Mouse (Mus musculus) adrenal gland, adult 18-20 months (tissue): Measurements from ENCODE around the gene Arfgap3. TPM values are rescaled to one million over a fixed set of nuclear protein-coding genes. Genes with fewer than 3 reads are reported as not detected.
"Not testable (repeated sequence)": the region's sequence is repeated elsewhere in the genome, so short reads cannot be mapped to it uniquely, and the experiment has no call there.

Experiments
- DNase-seq, 2 experiments: peaks; one replicate each; pipeline ENCODE4 v3.0.0; 2021 to 2022; ENCODE audit warnings: low spot score in 2 of 2
- total RNA-seq, 2 experiments: library from RNA; stranded (reverse); gene quantifications; 1 replicate in 1 of 2; 2 replicates in 1 of 2; pipeline ENCODE4 v1.2.3; 2021

Gene Arfgap3
- total RNA-seq, 2 experiments from 2014 or later, result 22.1 to 24.5 TPM

DNA sequence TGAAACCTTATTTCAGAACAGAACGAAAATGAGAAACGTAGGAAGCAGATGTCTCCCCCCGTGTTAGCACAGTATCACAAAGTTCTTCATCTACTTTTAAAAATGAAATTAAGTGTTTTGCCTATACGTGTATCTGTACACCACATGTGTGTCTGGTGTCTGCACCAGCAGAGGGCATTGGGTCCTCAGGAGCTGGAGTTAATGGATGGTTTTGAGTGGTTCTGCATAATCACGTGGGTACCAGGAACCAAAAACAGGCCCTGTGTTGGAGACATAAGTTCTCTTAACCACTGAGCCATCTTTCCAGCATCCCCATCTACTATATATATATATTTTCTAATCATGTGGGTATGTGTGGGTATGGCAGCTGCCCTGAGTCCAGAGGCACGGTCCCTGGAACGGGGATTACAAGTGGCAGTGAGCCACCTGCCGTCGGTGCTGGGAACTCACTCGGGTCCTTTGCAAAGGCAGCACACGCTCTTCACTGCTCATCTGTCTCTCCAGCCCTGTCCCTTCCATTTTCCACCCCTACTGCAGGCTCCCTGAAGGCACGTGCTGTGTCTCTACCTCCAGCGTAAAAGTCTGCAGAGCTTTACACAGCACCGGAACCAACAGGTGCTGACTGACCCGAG, 4.0 kb downstream of the Arfgap3 start:
- DNase-seq, result no peak

DNA sequence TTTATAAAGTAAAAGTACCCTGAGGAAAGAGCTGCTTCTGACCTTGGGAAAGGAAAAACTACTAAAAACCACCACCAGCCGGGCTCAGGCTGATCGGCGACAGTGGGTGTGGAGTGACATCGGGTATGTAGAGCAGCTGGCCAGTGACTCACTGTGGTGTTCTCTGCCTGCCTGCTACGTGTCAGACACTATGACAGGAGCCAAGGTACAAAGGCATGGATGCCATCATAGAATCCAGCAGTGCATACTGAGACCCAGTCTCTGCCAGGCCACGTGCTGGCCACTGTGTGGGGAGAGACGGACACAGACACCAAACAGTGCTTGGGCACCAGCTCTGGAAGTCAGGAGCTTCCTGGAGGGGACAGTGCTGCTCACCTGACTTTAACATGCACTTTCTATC, 5.1 kb downstream of the Arfgap3 start:
- DNase-seq, result peak in 1 of 2 experiments; percentile 30

DNA sequence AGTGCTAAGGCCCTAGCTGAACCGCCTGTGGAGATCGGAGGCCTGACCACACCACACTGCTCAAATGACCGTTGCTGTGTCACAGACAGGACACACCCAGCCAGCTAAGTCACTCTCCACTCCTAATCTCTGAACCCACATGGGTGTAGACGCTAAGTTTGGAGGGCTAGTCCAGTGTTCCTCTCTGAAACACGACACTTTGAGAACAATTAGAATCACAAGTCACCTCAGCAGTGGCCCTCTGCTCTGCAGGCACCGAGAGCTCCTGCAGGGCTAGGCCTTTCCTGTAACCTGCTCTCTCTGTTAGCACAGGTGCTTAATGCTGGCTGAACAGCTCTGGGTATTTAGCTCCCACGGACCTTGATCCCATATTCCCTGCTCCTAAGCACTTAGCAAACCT, 5.9 kb downstream of the Arfgap3 start:
- DNase-seq, result no peak

DNA sequence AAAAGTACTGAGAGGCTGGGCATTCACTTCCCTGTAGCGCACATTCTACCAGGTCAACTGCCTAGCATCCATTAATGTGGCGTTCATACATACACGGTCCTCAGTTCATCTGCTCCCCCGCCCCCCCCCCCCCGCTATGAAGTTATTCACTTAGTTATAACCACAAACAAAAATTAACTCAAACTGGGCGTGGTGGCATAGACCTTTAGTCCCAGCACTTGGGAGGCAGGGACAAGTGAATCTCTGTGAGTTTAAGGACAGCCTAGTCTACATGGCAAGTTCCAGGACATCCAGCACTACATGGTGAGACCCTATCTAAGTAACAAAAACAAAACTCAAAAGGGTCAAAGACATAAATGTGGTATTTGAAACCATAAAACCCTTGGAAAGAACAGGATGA, 11.1 kb downstream of the Arfgap3 start:
- DNase-seq, result no peak

DNA sequence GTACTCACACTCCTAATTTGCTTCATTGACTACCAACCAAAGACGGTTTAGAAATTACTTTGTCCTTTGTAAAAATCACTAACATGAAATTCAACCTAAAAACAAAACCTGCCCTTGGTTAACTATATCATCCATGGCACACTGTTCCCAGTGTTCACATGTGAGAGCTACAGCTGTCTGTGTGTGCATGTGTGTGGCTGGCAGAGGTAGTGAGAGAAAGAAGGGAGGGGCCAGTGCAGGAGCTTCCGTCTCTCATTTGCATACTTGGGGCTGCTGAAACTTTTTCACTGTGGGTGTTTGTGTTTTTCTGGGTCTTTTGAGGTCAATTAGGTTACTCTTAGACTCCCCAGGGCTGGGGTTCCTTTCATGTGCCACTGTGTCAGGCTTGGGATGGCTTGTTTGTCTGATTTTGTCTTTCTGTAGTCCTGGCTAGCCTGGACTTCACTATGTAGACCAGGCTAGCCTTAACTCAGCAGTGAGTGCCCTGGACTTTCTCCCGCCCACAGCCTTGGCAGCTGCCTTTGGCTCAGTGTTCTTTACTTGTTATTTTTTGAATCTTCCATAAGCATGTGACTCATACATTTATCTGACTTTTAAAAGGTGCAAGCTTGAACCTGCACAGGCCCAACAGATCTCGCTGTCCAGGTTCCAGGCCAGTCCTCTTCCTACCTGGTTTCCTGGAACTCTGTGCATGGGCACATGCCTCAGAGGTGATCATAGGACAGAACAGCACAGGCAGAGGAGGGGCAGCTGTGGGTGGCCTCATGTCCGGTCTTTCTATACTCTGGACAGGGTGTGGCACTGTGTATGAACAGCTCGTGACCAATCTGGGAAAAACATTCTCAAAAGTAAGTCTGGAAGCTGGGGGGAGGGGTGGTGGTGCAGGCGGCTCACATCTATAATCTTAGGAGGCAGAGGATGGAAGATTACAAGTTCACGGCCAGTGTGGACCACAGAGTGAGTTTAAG, 11.9 kb downstream of the Arfgap3 start:
- DNase-seq, result no peak

DNA sequence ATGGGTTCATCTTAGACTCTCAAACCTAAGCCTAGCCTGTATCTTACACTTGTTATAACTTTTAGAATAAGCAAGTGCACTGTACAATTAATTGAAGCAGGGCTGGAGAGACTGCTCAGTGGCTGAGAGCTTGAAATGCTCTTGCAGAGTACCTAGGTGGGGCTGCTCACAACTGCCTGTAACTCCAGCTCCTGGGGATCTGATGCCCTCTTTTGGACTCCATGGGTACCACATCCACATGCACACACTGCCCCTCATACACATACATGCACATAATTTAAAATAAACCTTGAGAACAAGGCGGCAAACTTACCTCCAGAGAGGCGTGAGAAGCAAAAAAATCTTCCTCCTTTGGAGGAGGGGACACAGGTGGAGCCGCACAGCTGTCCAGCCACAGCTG, 17.7 kb downstream of the Arfgap3 start:
- DNase-seq, result no peak

DNA sequence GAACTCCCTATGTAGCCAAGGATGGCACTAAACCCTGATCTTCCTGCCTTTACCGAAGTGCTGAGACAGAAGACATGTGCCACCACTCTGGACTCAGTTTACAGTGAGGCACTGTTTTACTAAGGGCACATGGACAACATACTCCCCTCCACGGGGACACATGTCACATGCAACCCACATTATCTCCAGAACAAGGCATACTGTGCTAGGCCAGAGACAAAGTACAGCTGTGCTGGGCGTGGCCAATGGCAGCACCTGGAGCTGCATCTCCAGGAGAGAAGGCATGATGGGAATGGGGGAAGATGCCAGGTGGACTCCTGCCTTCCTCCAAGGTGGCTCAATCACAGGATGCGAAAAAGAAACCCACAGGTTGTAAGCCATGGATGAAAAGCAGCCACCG, 21.1 kb downstream of the Arfgap3 start:
- no peak for DNase-seq

DNA sequence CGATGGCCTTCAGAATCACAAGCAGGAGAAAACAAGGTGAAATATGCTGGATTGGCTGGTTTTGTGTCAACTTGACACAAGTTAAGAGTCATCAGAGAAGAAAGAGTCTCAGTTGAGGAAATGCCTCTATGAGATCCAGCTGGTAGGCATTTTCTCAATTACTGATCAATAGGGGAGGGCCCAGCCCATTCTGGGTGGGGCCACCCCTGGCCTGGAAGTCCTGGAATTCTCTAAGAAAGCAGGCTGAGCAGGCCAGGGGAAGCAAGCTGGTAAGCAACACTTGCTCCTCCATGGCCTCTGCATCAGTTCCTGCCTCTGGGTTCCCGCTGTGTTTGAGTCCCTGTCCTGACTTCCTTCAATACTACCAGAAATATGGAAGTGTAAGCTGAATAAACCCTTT, 27.0 kb downstream of the Arfgap3 start:
- DNase-seq, result no peak

DNA sequence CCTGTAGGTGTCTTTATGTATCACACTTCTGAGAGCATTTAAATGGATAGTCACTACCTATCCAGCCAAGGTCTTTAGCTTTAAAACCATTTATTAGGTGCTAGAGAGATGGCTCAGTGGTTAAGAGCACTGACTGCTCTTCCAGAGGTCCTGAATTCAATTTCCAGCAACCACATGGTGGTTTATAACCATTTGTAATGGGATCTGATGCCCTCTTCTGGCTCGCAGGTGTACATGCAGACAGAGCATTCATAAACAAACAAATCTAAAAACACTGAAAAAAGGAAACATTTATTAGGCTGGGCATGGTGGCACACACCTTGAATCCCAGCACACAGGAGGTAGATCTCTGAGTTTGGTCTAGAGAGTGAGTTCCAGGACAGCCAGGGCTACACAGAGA, 35.1 kb downstream of the Arfgap3 start:
- no peak for DNase-seq

DNA sequence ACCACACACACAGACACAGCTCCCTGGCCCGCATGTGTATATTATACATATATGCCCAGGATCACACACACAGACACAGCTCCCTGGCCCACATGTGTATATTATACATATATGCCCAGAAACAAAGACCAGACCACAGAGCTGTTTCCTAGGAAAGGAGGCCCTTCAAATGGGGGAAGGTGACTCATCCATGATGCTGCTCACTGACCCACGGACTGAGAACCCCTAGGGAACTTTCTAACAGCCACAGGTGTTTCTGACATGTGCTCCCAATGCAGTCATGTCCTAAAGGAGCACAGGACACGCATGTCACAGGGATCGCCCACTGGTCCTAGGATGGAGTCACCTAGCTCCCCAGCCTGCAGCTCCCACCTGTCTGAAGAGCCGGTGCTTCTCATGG, 40.2 kb downstream of the Arfgap3 start:
- DNase-seq, result no peak

DNA sequence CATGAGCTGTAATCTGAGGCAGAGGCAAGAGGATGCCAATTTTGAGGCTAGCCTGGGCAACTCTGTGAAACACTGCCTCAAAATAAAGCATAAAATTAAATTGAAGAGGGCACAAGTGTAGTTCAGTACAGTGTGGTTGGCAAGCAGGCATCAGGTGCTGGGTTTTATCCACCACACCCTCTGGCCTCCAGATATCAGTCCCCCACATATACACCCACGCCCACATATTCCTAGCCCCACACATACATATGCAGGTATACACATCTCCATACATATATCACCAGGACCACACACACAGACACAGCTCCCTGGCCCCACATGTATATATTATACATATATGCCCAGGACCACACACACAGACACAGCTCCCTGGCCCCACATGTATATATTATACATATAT, 41.3 kb downstream of the Arfgap3 start:
- not testable (repeated sequence) for DNase-seq

DNA sequence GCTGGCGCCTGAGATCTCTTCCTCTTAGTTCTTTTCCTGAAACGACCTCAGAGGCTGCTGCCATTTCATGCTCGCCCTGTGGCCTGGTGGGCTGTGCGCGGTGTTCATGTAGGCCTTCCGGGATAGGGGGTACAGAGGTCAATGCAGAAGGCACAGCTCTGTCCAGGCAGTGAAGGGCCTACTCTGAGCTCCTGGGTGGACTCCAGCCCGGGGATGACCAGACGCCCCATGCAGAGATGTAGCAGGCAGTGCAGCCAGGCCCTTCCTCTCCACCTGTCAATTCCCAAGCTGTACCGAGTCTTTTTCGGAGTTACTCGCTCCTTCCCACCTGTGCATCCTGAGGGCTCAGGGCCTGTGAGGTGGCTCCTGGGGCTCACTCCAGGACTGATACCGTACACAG, 43.9 kb downstream of the Arfgap3 start:
- DNase-seq, result no peak

DNA sequence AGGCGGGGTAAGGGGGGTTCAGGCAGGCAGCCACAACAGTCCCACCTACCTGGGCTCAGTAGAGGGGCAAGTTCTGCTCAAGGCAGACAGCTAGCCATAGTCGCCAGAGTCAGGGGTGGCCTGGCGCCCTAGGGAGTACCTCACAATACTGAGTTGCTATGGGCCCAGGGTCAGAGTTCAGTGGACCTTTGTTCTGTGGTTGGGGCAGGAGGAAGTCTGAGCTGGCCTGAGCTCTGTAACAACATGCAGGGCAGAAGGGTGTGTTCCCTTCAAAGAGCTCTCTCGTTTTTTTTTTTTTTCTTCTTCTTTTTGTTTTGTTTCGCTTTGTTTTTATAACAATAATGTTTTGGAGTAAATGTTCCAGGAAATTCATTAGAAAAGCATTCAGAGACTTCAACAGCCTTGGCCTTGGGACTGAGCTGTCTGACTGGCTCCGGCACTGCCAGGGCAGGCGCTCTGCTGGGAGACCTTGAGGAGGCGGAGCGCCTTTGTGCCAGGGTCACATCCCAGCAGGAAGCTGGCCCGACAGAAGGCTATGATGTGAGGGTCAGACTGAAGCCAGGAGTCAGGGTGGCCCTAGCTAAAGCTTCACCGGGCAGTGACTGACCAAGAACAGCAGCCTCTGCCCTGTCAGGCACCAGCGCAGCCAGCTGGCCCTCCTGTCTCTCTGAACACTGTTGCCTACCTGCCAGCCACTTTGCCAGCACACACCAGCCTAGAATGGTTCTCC, 44.7 kb downstream of the Arfgap3 start:
- peak; percentile 57 to 69 for DNase-seq

DNA sequence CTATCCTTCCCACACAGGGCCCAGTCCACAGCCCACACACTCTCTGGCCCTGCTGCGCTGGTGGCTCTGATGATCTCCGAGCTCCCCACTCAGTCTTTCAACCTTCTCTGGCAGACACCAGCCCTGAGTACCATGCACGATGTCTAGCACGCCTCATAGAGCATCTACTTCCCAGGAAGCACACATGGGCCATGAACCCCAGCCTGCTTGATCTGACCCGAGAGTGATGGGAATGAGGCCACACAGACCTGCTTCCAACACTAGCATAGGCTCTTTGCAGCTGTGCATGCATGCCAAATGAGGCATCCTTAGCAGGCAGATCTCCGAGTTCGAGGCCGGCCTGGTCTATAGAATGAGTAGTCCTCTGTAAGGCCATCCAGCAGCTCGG, 45.2 kb downstream of the Arfgap3 start:
- DNase-seq, result no peak

DNA sequence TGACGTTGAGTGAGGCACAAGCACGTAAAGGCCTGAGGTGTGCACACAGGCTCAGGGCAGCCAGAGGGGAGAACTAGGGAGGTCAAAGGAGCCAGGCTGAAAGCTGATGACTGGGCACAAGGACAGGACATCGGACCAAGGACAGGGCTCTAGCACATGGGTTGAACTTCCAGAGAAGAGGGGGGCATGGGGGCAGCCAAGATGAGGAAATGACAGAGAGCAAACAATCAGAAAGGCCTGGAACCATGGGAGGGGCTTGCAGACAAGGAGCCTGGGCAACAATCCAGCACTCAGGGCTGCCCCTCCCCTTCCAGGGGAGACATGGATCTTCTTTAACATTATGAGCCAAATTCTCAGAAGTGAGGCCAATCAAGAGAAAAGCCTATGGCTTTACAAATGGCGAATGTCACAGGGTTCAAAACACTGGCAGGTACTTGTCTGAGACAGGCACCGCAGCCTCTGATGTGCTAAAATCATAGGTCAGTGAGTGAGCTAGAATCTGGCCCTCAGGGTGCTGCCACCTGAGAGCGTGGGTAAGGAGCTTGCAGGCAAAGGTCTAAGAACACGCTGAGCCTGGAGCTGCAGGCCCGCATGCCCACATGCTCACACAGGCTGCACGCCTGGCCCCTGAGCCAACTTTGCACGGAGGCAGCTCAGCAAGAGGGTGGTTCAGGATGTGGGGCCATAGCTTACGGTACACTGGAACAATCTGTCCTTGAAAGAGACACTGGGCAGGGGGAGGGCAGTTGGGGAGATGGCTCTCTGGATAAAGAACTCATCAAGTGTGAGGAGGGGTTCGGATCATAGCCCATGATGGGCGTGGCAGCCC, 46.2 kb downstream of the Arfgap3 start:
- DNase-seq, result peak in 1 of 2 experiments; percentile 65

DNA sequence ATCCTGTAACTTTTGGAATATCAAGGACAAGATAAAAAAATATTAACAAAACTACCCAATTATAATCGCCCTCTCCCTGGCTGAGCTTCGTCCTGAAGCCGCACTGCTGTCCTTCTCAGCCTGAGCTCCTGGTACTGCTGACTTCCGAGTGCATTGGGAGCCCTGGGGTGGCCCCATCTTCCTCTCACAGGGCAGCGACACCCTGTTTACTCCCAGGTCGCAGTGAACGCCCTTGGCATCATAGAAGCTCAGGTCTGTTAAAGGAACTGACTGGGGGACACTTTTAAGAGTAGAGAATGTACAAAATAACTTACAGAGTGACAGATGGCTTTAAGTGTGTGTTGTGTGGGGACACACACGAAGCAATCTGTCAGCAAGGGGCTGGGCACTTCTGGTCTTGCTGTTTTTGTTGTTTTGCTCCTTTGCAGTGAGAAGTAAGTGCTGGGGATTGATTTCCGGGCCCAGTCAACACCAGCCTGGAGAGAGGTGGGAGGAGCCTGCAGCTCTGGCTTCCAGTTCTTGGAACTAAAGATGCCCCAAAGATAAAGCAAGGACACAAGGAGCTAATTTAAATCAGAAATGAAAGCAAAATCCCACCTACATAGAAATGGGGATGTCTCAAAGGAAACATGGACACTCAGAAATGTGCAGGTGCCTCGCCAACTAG, 50.0 kb downstream of the Arfgap3 start:
- DNase-seq, result no peak

DNA sequence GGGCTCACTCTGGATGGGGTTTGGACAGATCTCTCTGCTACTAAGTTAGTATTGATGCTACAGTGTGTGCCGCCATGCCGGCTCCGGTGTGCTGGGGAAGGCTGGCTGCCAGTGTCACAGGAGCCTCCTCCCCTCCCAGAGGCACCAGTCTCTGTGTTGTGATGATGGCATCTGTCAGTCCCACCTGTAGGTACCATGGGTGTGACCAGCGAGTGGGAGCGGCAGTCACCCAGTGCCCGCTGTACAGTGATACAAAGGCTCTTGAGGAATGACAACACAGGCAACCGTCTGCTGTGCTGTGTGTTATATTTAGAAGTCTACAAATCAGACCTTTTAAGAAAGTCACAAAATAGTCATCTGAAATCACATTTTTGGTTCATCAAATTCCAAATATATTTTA, 50.6 kb downstream of the Arfgap3 start:
- no peak for DNase-seq

DNA sequence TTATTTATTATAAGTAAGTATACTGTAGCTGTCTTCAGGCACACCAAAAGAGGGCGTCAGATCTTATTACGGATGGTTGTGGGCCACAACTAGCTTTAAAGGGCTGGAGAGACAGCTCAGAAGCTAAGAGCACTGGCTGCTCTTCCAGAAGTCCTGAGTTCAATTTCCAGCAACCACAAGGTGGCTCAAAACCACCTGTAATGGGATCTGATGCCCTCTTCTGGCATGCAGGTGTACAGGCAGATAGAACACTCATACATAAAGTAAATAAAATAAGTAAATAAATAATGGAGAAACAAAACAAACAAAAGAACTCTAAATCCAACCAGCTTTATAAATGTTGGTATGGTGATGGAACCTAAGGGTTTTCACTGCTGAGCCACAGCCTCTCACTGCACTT, 51.2 kb downstream of the Arfgap3 start:
- no peak for DNase-seq

DNA sequence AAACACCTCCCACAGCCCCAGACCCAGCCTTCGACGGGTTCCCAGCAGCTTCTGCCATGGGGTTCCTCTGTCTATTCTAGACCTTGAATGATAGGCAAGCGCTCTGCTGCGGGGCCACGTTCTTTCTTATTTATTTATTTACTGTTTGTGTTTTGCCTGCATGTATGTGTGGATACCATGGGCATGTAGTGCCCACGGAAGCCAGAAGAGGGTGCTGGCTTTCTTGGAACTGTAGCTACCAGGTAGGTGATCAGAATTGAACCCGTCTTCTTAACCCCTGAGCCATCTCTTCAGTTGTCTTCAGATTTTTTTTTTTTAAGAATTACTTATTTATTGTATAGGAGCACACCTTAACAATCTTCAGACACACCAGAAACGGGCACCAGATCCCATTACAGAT, 51.7 kb downstream of the Arfgap3 start:
- DNase-seq, result no peak

DNA sequence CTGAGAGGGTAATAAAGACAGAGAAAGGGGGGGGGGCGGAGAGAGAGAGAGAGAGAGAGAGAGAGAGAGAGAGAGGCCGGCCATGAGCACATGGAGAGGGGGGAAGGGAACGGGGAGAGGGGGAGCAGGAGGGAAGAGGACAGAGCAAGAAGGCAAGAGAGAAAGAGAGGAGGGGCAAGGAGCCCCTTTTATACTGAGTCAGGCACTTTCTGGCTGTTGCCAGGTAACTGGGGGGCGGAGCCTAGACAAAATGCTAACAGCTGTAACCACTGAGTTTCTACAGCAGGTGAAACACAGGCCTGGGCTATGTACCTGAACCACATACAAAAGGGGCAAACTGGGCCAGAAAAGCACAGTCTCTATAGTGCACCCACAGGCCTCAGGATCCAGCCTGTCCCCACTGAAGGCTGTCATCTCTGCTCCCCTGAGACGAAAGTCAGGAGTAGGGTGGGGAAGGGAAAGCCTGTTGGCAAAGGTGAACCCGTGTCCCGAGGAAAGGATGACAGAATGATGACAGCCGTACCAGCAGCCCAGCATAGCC, 53.2 kb downstream of the Arfgap3 start:
- no peak for DNase-seq
